Mouse (Mus musculus): ENCODE results near the gene Hoxa4.
A peak's percentile ranks its signal among the peaks of the same experiment; 100 is the strongest.

Gene Hoxa4

GRCm38 (mm10) chr6:52190906-52191810 is at the start of gene Hoxa4:
Hoxa4 (minus strand) TSS chr6:52191753.
- no peak for DNase-seq (ENCODE audit: low read depth, low spot score)

GRCm38 (mm10) chr6:52241001-52241621 is 49.6 kb upstream of the Hoxa4 start:
- no peak for DNase-seq (ENCODE audit: low read depth, low spot score)

GRCm38 (mm10) chr6:52240389-52241000 is 48.9 kb upstream of the Hoxa4 start, which contains the start of gene Hoxa10:
Hoxa10 (minus strand) TSS chr6:52240854.
- peak; percentile 35 for DNase-seq (ENCODE audit: low read depth, low spot score)

- DNase-seq (ENCODE audit: low read depth, low spot score) = no peak
These were observed 48.3 kb upstream of the Hoxa4 start for GRCm38 (mm10) chr6:52239625-52240388.

- DNase-seq (ENCODE audit: low read depth, low spot score) = no peak
These were observed 47.4 kb upstream of the Hoxa4 start for GRCm38 (mm10) chr6:52238976-52239375.

- no peak for DNase-seq (ENCODE audit: low read depth, low spot score)
These were observed 46.6 kb upstream of the Hoxa4 start for GRCm38 (mm10) chr6:52238155-52238545.

- no peak for DNase-seq (ENCODE audit: low read depth, low spot score)
These were observed 46.0 kb upstream of the Hoxa4 start for GRCm38 (mm10) chr6:52237346-52238154.

GRCm38 (mm10) chr6:52236806-52237205 is 45.3 kb upstream of the Hoxa4 start:
- no peak for DNase-seq (ENCODE audit: low read depth, low spot score)

- no peak for DNase-seq (ENCODE audit: low read depth, low spot score)
These were observed 44.3 kb upstream of the Hoxa4 start for GRCm38 (mm10) chr6:52235866-52236265.

- no peak for DNase-seq (ENCODE audit: low read depth, low spot score)
These were observed 43.7 kb upstream of the Hoxa4 start for GRCm38 (mm10) chr6:52235267-52235666.

GRCm38 (mm10) chr6:52234428-52235140 is 43.0 kb upstream of the Hoxa4 start:
- no peak for DNase-seq (ENCODE audit: low read depth, low spot score)

- no peak for DNase-seq (ENCODE audit: low read depth, low spot score)
These were observed 42.2 kb upstream of the Hoxa4 start for GRCm38 (mm10) chr6:52233546-52234427.

- no peak for DNase-seq (ENCODE audit: low read depth, low spot score)
These were observed 41.5 kb upstream of the Hoxa4 start for GRCm38 (mm10) chr6:52232984-52233545.

- DNase-seq (ENCODE audit: low read depth, low spot score) = no peak
These were observed 41.0 kb upstream of the Hoxa4 start for GRCm38 (mm10) chr6:52232568-52232965.

- DNase-seq (ENCODE audit: low read depth, low spot score) = no peak
These were observed 40.5 kb upstream of the Hoxa4 start for GRCm38 (mm10) chr6:52231885-52232567.

- no peak for DNase-seq (ENCODE audit: low read depth, low spot score)
These were observed 39.1 kb upstream of the Hoxa4 start, which contains the start of gene Hoxa9 for GRCm38 (mm10) chr6:52230516-52231165. Hoxa9 (minus strand) TSS chr6:52231089.

- DNase-seq (ENCODE audit: low read depth, low spot score) = no peak
These were observed 38.2 kb upstream of the Hoxa4 start for GRCm38 (mm10) chr6:52229558-52230416.
